8 mouse cellular contexts compared by ENCODE assay signal in the genomic region with DNA sequence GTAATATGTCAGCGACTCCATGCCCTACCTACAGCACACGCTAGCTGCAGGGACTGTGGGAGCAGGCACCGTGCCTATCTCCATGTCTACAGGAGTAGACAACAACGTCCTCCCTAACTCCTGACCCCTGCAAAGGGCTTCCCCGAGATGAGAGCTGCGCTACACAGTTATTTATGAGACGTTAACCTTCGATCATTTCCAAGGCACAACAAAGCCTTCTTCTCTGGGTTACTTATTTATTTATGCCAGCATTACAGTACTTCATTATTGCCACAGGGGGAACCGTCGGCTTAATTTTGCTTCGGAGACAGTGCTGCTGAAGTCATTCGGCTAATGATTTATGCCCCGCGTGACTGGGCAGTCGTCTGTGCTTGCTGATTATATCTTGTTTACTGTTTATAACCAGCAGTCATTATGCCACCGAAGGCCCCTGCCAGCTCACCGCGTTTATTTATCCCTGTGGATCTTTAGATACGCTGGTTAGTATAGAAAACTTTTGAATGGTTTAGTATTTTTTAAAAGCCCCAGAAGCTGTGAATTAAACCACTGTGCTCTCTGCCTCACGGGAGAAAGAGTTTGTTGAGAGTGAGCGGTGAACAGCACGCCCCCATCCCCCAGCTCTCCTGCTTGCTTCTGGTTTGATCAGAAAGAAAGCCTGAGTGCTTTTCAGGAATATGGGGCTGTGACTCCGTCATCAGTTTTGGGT.
DNase-seq lines count a peak whose midpoint lies in the region; ATAC-seq and TF ChIP-seq lines count a peak whose summit lies in the region.
"Had no signal": no experiment of that assay in that cellular context is flagged by ENCODE, and none has a peak within 500 bp of the region (broad histone marks: within the 10 kb centered on the region; RNA-seq: fewer than 3 reads in every experiment).

No protein-coding gene starts in this region.

- peaks cover 7% of the 10 kb centered on the region; the same call in 1 of the 2 replicates for H3K4me1 ChIP-seq in forebrain, embryonic 14.5 days (ENCODE audit: control insufficient read depth, insufficient read depth, low read length)
- H3K4me1 ChIP-seq in liver, embryonic 14.5 days (replicated peaks; ENCODE audit: control insufficient read depth in 2 of 2, insufficient read depth in 2 of 2, low read length in 1 of 2), result no peaks in the 10 kb centered on the region
- H3K4me1 ChIP-seq in neural tube, embryonic 15.5 days, result peaks cover 28% of the 10 kb centered on the region

- TF ChIP-seq CTCF in liver, embryonic 14.5 days (IDR thresholded peaks at IDR 0.05; ENCODE audit: low read depth), result peak; percentile 31

- no peak overlapping the region for H3K27ac ChIP-seq in forebrain, embryonic 14.5 days (ENCODE audit: low read depth, low read length)
- H3K27ac ChIP-seq in liver, embryonic 14.5 days, result no peak overlapping the region
- peak overlapping the region; percentile 48 for H3K27ac ChIP-seq in neural tube, embryonic 15.5 days (replicated peaks)

- WGBS in forebrain, embryonic 14.5 days, result 21% methylated on average over 23 of the region's 23 CpGs
- 34% methylated on average over 23 of the region's 23 CpGs for WGBS in liver, embryonic 14.5 days (ENCODE audit: insufficient replicate concordance)
- WGBS in neural tube, embryonic 15.5 days, result 12% methylated on average over 23 of the region's 23 CpGs

- H3K4me3 ChIP-seq in forebrain, embryonic 14.5 days (ENCODE audit: low read depth, low read length), result peak overlapping the region; percentile 1; the same call in 1 of the 2 replicates
- H3K4me3 ChIP-seq in liver, embryonic 14.5 days (ENCODE audit: insufficient read depth in 1 of 2, low read depth in 2 of 2, low read length in 2 of 2), result no peak overlapping the region
- peak overlapping the region; percentile 15 for H3K4me3 ChIP-seq in neural tube, embryonic 15.5 days (replicated peaks)
- H3K4me3 ChIP-seq: erythroblast, embryonic 14.5 days had no signal

- ATAC-seq in forebrain, embryonic 14.5 days, result peak; percentile 80
- ATAC-seq in liver, embryonic 14.5 days (ENCODE audit: insufficient read depth), result no peak
- peak; percentile 88 for ATAC-seq in neural tube, embryonic 15.5 days (ENCODE audit: low FRiP score)

- H3K9ac ChIP-seq in forebrain, embryonic 14.5 days (ENCODE audit: low read length), result peak overlapping the region; percentile 26; the same call in 1 of the 2 replicates
- H3K9ac ChIP-seq in liver, embryonic 14.5 days (replicated peaks), result no peak overlapping the region
- 0 out of 2 replicates have a peak overlapping the region, but pooled peaks have one; percentile 18 for H3K9ac ChIP-seq in neural tube, embryonic 15.5 days (replicated peaks)

- no peak for TF ChIP-seq EP300 in liver, embryonic 14.5 days (IDR thresholded peaks at IDR 0.05; ENCODE audit: low read depth)

- intact Hi-C loops in heart, postnatal 14 days (cut with DNase I), result loop anchor here (2.0 to 5.0 kb wide), 3 partner anchors 80 to 530 kb away; no protein-coding TSS in a partner anchor

- no peaks in the 10 kb centered on the region for H3K27me3 ChIP-seq in forebrain, embryonic 14.5 days (replicated peaks; ENCODE audit: control insufficient read depth, insufficient read depth, low read length)
- no peaks in the 10 kb centered on the region for H3K27me3 ChIP-seq in liver, embryonic 14.5 days (ENCODE audit: control insufficient read depth, insufficient read depth, low read length)
- H3K27me3 ChIP-seq in neural tube, embryonic 15.5 days (replicated peaks), result no peaks in the 10 kb centered on the region

- no peaks in the 10 kb centered on the region for H3K36me3 ChIP-seq in forebrain, embryonic 14.5 days (ENCODE audit: control insufficient read depth, insufficient read depth, low read length)
- no peaks in the 10 kb centered on the region for H3K36me3 ChIP-seq in liver, embryonic 14.5 days (replicated peaks; ENCODE audit: control insufficient read depth, insufficient read depth, low read depth)
- no peaks in the 10 kb centered on the region for H3K36me3 ChIP-seq in neural tube, embryonic 15.5 days

- peak overlapping the region; percentile 47 for H3K4me2 ChIP-seq in forebrain, embryonic 14.5 days (ENCODE audit: low read length)
- H3K4me2 ChIP-seq in liver, embryonic 14.5 days (ENCODE audit: low read depth), result peak overlapping the region; percentile 28
- H3K4me2 ChIP-seq in neural tube, embryonic 15.5 days, result peak overlapping the region; percentile 49

- DNase-seq in cerebellum, adult 11 months, result peak; percentile 6
- DNase-seq in forebrain, embryonic 14.5 days (ENCODE audit: low spot score), result peak; percentile 83
- DNase-seq in heart, postnatal 14 days, result peak; percentile 49 to 59
- peak; percentile 79 to 87 for DNase-seq in kidney, postnatal 4 days
- no peak for DNase-seq in liver, embryonic 14.5 days (ENCODE audit: low read depth in 3 of 3, low spot score in 3 of 3)
- DNase-seq in yolk sac, embryonic 10.5 days (ENCODE audit: low spot score), result peak; percentile 60

- no peaks in the 10 kb centered on the region for H3K9me3 ChIP-seq in forebrain, embryonic 14.5 days (replicated peaks; ENCODE audit: control insufficient read depth, low read length)
- H3K9me3 ChIP-seq in liver, embryonic 14.5 days (ENCODE audit: control insufficient read depth, low read length), result no peaks in the 10 kb centered on the region
- no peaks in the 10 kb centered on the region for H3K9me3 ChIP-seq in neural tube, embryonic 15.5 days (replicated peaks)

Comparison
In these comparisons a context has a peak if more than half of its experiments do, and no peak if none do; other contexts are left out.
1. DNase-seq: peak in cerebellum, adult 11 months (single experiment), forebrain, embryonic 14.5 days (single experiment), heart, postnatal 14 days (2 of 2), kidney, postnatal 4 days (2 of 2) and yolk sac, embryonic 10.5 days (single experiment); none in liver, embryonic 14.5 days (0 of 3).
2. H3K4me3 ChIP-seq: peak in forebrain, embryonic 14.5 days (single experiment) and neural tube, embryonic 15.5 days (single experiment); none in liver, embryonic 14.5 days (0 of 2).
3. Peak in every context shown above with its lines, with median percentiles within 50 percentile points of each other: H3K4me2 ChIP-seq.